Comparison of ENCODE assay signal across 14 mouse cellular contexts in genomic region chr7:68189691-68190456, GRCm38 (mm10).
DNase-seq lines count a peak whose midpoint lies in the region; ATAC-seq and TF ChIP-seq lines count a peak whose summit lies in the region.
"Had no signal": no experiment of that assay in that cellular context is flagged by ENCODE, and none has a peak within 500 bp of the region (broad histone marks: within the 10 kb centered on the region; RNA-seq: fewer than 3 reads in every experiment).

No protein-coding gene starts in this region.

- H3K9me3 ChIP-seq in heart, embryonic 10.5 days, result no peaks in the 10 kb centered on the region
- H3K9me3 ChIP-seq in heart, embryonic 11.5 days (replicated peaks; ENCODE audit: control insufficient read depth, low read length), result no peaks in the 10 kb centered on the region
- H3K9me3 ChIP-seq: limb, embryonic 12.5 days had no signal

- H3K9ac ChIP-seq in heart, embryonic 11.5 days (ENCODE audit: low read depth, low read length), result no peak overlapping the region
- H3K9ac ChIP-seq in heart, adult 2 months (ENCODE audit: low read depth, low read length), result no peak overlapping the region
- H3K9ac ChIP-seq: forebrain, postnatal 0 days; limb, embryonic 12.5 days had no signal

- 0 out of 2 replicates have a peak overlapping the region, but pooled peaks have one; percentile 24 for H3K27ac ChIP-seq in heart, embryonic 10.5 days
- H3K27ac ChIP-seq in heart, embryonic 11.5 days (ENCODE audit: low read depth, low read length), result no peak overlapping the region
- no peak overlapping the region for H3K27ac ChIP-seq in heart, adult 2 months
- H3K27ac ChIP-seq: hindbrain, postnatal 0 days; limb, embryonic 12.5 days had no signal

- TF ChIP-seq POLR2A in heart, adult 2 months (IDR thresholded peaks at IDR 0.05; ENCODE audit: insufficient read depth, low read depth, low read length), result no peak

- intact Hi-C loops in heart, postnatal 10 days (cut with DNase I), result no loop called here
- intact Hi-C loops in heart, adult 2 months (cut with DNase I), result loop anchor here (10.0 kb wide), 1 partner anchor 105 kb away; no protein-coding TSS in a partner anchor

- H3K4me2 ChIP-seq in heart, embryonic 11.5 days, result no peak overlapping the region
- H3K4me2 ChIP-seq: limb, embryonic 12.5 days had no signal

- no peak for ATAC-seq in heart, embryonic 11.5 days (replicated peaks; ENCODE audit: insufficient number of reproducible peaks, low FRiP score, low TSS enrichment)
- ATAC-seq in megakaryocyte, adult 5-6 weeks (ENCODE audit: poor library complexity, severe bottlenecking), result 0 out of 2 replicates have a peak, but pooled peaks have one; percentile 20
- ATAC-seq: forebrain, postnatal 0 days; hindbrain, postnatal 0 days had no signal

- TF ChIP-seq CTCF in heart, adult 2 months (IDR thresholded peaks at IDR 0.05), result no peak

- H3K27me3 ChIP-seq in heart, embryonic 10.5 days (ENCODE audit: insufficient read depth, poor library complexity, severe bottlenecking), result no peaks in the 10 kb centered on the region
- H3K27me3 ChIP-seq in heart, embryonic 11.5 days (ENCODE audit: control insufficient read depth, insufficient read depth, low read length), result no peaks in the 10 kb centered on the region
- no peaks in the 10 kb centered on the region for H3K27me3 ChIP-seq in heart, adult 2 months (ENCODE audit: control insufficient read depth, insufficient read depth, low read length)
- H3K27me3 ChIP-seq: limb, embryonic 12.5 days had no signal

- no peak overlapping the region for H3K4me3 ChIP-seq in heart, embryonic 10.5 days
- H3K4me3 ChIP-seq in heart, embryonic 11.5 days (ENCODE audit: low read depth, low read length), result no peak overlapping the region
- H3K4me3 ChIP-seq in heart, adult 2 months, result no peak overlapping the region
- H3K4me3 ChIP-seq: limb, embryonic 12.5 days had no signal

- WGBS in heart, embryonic 10.5 days, result 74% methylated on average over 13 of the region's 13 CpGs
- WGBS in heart, embryonic 11.5 days (ENCODE audit: insufficient replicate concordance), result 76% methylated on average over 13 of the region's 13 CpGs
- 82% methylated on average over 13 of the region's 13 CpGs for WGBS in heart, adult 2 months

- peaks cover 82% of the 10 kb centered on the region for H3K36me3 ChIP-seq in heart, embryonic 10.5 days
- peaks cover 39% of the 10 kb centered on the region for H3K36me3 ChIP-seq in heart, embryonic 11.5 days (ENCODE audit: control insufficient read depth, insufficient read depth, low read length)
- no peaks in the 10 kb centered on the region for H3K36me3 ChIP-seq in heart, adult 2 months (ENCODE audit: control insufficient read depth, insufficient read depth, low read length)

- H3K79me2 ChIP-seq in heart, adult 2 months (replicated peaks; ENCODE audit: control insufficient read depth, insufficient read depth, low read length), result no peaks in the 10 kb centered on the region

- DNase-seq in heart, embryonic 10.5 days (ENCODE audit: low spot score), result no peak
- DNase-seq in brain, adult 2 months (ENCODE audit: low read depth, low spot score), result peak; percentile 31
- peak; percentile 61 for DNase-seq in thymus, postnatal 25 days
- DNase-seq in adipocyte (ENCODE audit: low spot score), result no peak
- DNase-seq in heart, postnatal 10 days, result no peak
- DNase-seq in heart, adult 2 months, result no peak
- DNase-seq: forebrain, postnatal 0 days; heart, postnatal 14 days; lung, postnatal 10 days; midbrain, embryonic 14.5 days had no signal

- peaks cover 24% of the 10 kb centered on the region for H3K4me1 ChIP-seq in heart, embryonic 10.5 days
- H3K4me1 ChIP-seq in heart, embryonic 11.5 days (ENCODE audit: control insufficient read depth, insufficient read depth, low read length), result peaks cover 17% of the 10 kb centered on the region
- no peaks in the 10 kb centered on the region; the same call in 1 of the 2 replicates for H3K4me1 ChIP-seq in heart, adult 2 months (ENCODE audit: control insufficient read depth, insufficient read depth, low read length)
- H3K4me1 ChIP-seq: limb, embryonic 12.5 days had no signal

- no peak for TF ChIP-seq EP300 in heart, adult 2 months (IDR thresholded peaks at IDR 0.05; ENCODE audit: insufficient read depth, low read depth, low read length)

Comparison
In these comparisons a context has a peak if more than half of its experiments do, and no peak if none do; other contexts are left out.
1. DNase-seq: peak in brain, adult 2 months (single experiment) and thymus, postnatal 25 days (single experiment); none in heart, embryonic 10.5 days (single experiment), adipocyte (single experiment), heart, postnatal 10 days (0 of 2) and heart, adult 2 months (0 of 2).